Mouse (Mus musculus) kidney, adult 2 months (tissue): ENCODE results near the gene Aqp11. TPM values are rescaled to one million over a fixed set of nuclear protein-coding genes. Genes with fewer than 3 reads are reported as not detected.
A peak's percentile ranks its signal among the peaks of the same experiment; 100 is the strongest.

ENCODE experiments used
- DNase-seq: peaks from one replicate; pipeline ENCODE4 v3.0.0; 2021
- H3K27ac ChIP-seq: fragments of 200-500 bp; 2 replicates; pipeline ENCODE4 v1.5.1; 2012; ENCODE audit warnings: low read depth, low read length, control low read depth, inconsistent platforms; ENCODE audit not compliant: insufficient read depth
- H3K27me3 ChIP-seq: fragments of 200-500 bp; replicated peaks from 2 replicates; pipeline ENCODE4 v1.6.1; 2012; ENCODE audit warnings: mild to moderate bottlenecking, moderate library complexity, low read length, inconsistent platforms; ENCODE audit not compliant: control insufficient read depth, insufficient read depth
- H3K36me3 ChIP-seq: fragments of 200-500 bp; 2 replicates; pipeline ENCODE4 v1.6.1; 2012; ENCODE audit warnings: mild to moderate bottlenecking, moderate library complexity, low read length, inconsistent platforms; ENCODE audit not compliant: control insufficient read depth, insufficient read depth
- H3K4me1 ChIP-seq: fragments of 200-500 bp; 2 replicates; pipeline ENCODE4 v1.6.1; 2011; ENCODE audit warnings: low read length; ENCODE audit not compliant: control insufficient read depth, insufficient read depth
- H3K4me3 ChIP-seq: fragments of 200-500 bp; 2 replicates; pipeline ENCODE4 v1.5.1; 2011; ENCODE audit warnings: mild to moderate bottlenecking, low read depth, low read length, control low read depth; ENCODE audit not compliant: insufficient read depth
- CTCF ChIP-seq: fragments of 200-500 bp; conservative IDR thresholded peaks from 2 replicates; pipeline ENCODE4 v1.5.1; 2011; ENCODE audit warnings: low read depth, mild to moderate bottlenecking, control low read depth, low read length, moderate library complexity, mixed read lengths; ENCODE audit not compliant: insufficient read depth, insufficient read length
- POLR2A ChIP-seq: fragments of 200-500 bp; IDR thresholded peaks from one replicate; pipeline ENCODE4 v1.6.1; 2011; ENCODE audit warnings: low read depth, low read length, control low read depth
- whole genome bisulfite sequencing: fragments of 180-500 bp; shearing (Covaris S2); methylation state at CpG from one replicate; pipeline ENCODE4 v1.1.7; 2018; 5-methylcytosine and 5-hydroxymethylcytosine counted together
- polyA plus RNA-seq: library from polyadenylated mRNA; depleted of rRNA; stranded (reverse); fragments of >200 nt; gene quantifications from 2 replicates; pipeline ENCODE4 v1.2.3, GENCODE M21; 2012; rRNA removed

The Aqp11 gene
- polyA plus RNA-seq, 1 experiment, result 62.0 TPM

DNA sequence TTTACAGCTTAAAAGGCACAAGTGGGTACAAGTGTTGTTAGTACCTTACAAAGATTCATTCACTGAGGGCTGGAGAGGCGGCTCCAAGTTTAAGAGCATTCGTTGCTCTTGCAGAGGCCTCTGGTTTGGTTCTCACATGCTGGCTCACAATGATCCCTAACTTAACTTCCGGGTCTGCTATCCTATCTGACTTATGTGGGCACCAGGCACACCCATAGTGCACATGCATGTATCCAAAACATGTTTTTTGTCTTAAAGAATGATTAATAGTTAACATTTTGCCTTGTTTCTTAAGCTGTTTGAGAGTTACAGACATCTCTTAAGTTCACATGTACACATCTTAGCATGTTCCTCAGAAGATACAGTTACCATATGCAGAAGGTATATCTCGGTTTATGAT lies 37.9 kb downstream of the Aqp11 start:
- H3K4me1 ChIP-seq, result peaks cover 3% of the 10 kb centered on the region; the same call in 1 of the 2 replicates
- DNase-seq, result no peak
- H3K27me3 ChIP-seq, result no peaks in the 10 kb centered on the region
- H3K27ac ChIP-seq, result no peak overlapping the region
- no peak overlapping the region for H3K4me3 ChIP-seq
- H3K36me3 ChIP-seq, result no peaks in the 10 kb centered on the region
- no peak for TF ChIP-seq CTCF
- TF ChIP-seq POLR2A, result no peak
- 95% methylated on average over 4 of the region's 4 CpGs for WGBS

DNA sequence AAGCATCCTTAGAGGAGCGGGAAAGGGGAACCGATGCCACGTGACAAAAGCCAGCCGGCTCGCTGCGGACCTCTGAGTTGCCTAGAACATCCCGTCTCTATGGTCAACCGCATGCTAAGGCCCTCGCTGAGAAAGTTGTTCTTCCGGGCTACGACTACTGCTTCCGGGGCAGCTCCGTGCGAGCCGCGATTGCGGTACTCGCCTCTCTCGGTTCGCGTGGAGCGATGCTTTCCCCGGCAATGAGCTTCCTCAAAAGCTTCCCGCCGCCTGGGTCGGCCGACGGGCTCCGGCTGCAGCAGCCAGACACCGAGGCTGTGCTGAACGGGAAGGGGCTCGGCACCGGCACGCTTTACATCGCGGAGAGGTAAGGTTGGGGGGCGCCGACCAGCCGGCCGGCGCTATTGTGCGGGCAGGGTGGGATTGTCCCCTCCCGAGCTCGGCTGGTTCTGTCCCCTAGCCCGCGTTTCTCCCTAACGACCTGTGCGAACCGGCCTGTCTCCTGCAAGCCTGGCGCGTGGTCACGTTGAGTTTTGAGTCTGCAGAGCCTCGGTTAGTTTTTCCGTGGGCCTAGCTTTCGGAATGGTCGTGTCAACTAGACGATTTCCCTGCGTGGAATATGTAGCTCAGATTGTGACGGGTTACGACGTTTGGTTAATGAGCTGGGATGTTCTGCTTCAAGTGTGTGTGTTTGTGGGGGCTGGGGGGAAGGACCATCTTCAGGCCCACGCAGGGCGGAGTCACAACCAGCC lies 41.4 kb downstream of the Aqp11 start, which contains the start of gene Clns1a:
Gene Clns1a (plus strand): TSS at position 129 of the 749 bp plus-strand sequence.
- Histone ChIP-seq H3K27ac (peak within 1 kb of the TSS; percentile 13; the same call in 1 of the 2 replicates), H3K36me3 (no peaks in the 10 kb centered on the region), H3K4me3 (peak within 1 kb of the TSS; percentile 95), H3K27me3 (no peaks in the 10 kb centered on the region), H3K4me1 (peaks cover 3% of the 10 kb centered on the region; the same call in 1 of the 2 replicates)
- WGBS, result under 1% methylated on average over 63 of the region's 63 CpGs
- TF ChIP-seq POLR2A (peak; percentile 36), CTCF (no peak)
- DNase-seq, result peak; percentile 95

DNA sequence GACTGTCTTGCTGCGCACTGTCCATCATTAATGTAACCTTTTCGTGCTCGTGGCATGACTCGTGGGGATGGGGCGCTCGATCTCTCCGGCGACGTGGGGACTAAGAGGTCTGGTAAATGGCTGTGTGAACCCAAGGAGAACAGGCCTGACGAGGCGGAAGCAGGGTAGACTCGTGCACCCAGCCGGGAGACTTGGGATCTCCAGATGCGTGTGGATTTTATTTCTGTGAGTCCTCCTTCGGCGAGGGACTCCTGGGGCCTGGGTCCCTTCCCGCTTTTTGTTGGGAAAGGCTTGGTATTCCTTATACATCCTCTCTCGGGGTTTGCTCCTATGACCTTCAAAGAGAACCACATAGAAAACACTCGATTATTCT lies 42.0 kb downstream of the Aqp11 start:
- H3K4me1 ChIP-seq, result peaks cover 3% of the 10 kb centered on the region; the same call in 1 of the 2 replicates
- H3K27ac ChIP-seq, result no peak overlapping the region
- WGBS, result 39% methylated on average over 19 of the region's 19 CpGs

DNA sequence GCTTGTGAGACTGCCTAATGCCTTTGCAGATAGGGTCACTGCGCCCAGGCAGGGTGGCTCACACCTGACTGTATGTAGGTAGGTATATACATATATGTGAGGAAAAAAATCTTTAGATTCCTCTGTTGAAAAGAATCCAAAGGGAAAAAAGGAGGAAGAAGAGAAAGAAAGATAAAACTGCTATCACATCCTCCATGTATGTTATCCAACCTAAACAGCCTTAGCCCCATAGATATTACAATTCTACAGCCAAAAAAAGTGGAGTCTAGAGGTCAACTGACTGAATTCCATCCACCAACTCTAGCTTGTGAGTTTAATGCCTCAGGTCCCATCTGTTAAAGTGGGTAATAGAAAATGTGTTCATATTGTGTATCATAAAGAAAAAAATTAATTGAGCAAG lies 42.6 kb downstream of the Aqp11 start:
- H3K4me3 ChIP-seq, result no peak overlapping the region
- H3K27me3 ChIP-seq, result no peaks in the 10 kb centered on the region
- WGBS, result 98% methylated on average over 1 of the region's 1 CpGs
- TF ChIP-seq POLR2A, result no peak
- TF ChIP-seq CTCF, result no peak
- no peak overlapping the region for H3K27ac ChIP-seq
- peaks cover 3% of the 10 kb centered on the region; the same call in 1 of the 2 replicates for H3K4me1 ChIP-seq
- DNase-seq, result no peak
- H3K36me3 ChIP-seq, result no peaks in the 10 kb centered on the region

More for the DNA sequence above, 42.0 kb downstream of the Aqp11 start:
- Histone ChIP-seq H3K36me3 (no peaks in the 10 kb centered on the region), H3K4me3 (peak overlapping the region; percentile 95), H3K27me3 (no peaks in the 10 kb centered on the region)
- TF ChIP-seq POLR2A (no peak), CTCF (no peak)
- no peak for DNase-seq

DNA sequence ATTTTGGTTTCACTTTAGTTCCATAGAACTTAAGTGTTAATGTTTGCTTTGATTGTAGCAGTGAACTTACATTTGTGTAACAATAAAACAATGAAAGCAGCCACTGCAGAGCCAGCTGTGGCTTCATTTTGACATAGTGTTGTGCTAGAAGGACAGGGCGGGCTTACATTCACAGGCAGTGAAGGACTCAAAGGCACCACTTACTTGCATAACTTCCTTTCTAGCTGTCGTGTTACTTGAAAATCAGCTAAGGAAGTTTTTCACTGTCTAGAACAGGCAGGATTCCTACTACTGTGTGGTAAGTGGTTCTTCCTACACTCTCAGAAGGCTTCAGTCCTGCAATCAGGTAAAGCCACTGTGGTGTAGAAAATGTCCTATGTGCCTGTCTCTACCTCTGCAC lies 50.3 kb downstream of the Aqp11 start:
- Histone ChIP-seq H3K27ac (no peak overlapping the region), H3K36me3 (peaks cover 4% of the 10 kb centered on the region), H3K4me1 (no peaks in the 10 kb centered on the region), H3K27me3 (no peaks in the 10 kb centered on the region), H3K4me3 (no peak overlapping the region)
- 83% methylated on average over 2 of the region's 2 CpGs for WGBS
- no peak for DNase-seq
- no peak for TF ChIP-seq CTCF
- TF ChIP-seq POLR2A, result no peak

DNA sequence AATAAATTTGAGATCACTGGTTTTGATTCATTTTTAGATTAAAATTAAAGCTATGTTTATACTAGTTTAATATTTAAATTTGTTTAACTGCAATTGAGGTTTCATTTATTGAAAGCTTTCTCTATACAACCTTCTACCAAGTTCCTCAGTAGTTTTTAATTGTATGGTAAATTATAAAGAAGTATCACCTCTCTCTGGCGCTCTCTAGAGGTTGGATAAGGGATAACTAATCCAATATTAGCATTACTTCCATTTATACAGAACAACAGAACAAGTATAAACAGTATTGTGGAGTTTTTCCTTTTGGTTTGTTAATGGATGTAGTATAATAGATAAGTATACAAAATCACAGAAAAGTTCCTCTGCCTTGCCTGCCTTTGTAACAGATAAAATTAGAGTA lies 58.9 kb downstream of the Aqp11 start:
- Histone ChIP-seq H3K27ac (no peak overlapping the region), H3K27me3 (no peaks in the 10 kb centered on the region), H3K4me3 (no peak overlapping the region), H3K36me3 (peaks cover 10% of the 10 kb centered on the region), H3K4me1 (no peaks in the 10 kb centered on the region)
- TF ChIP-seq POLR2A (no peak), CTCF (no peak)
- 9% methylated on average over 1 of the region's 1 CpGs for WGBS
- DNase-seq, result peak; percentile 37

Other genes starting within 250 kb of the Aqp11 start
- gene Aamdc, start 158.8 kb downstream of the Aqp11 start, polyA plus RNA-seq, result 70.0 and 93.0 TPM in 2 replicates
- 2.2 and 3.3 TPM in 2 replicates for gene Rsf1, start 158.4 kb downstream of the Aqp11 start, polyA plus RNA-seq
- 23.5 and 28.7 TPM in 2 replicates for gene Clns1a, start 41.7 kb downstream of the Aqp11 start, polyA plus RNA-seq
- gene Pak1, start 50.3 kb upstream of the Aqp11 start, polyA plus RNA-seq, result 25.1 and 30.3 TPM in 2 replicates
- not detected in 2 replicates for gene Gdpd4, start 181.7 kb upstream of the Aqp11 start, polyA plus RNA-seq